Mouse (Mus musculus): ENCODE measurements at regions not wholly inside any gene's neighbourhood (a gene's known extent, or its start where the extent isn't known, plus 50 kb on each side); places are given as distances from the start of the nearest gene placed in this dataset.

DNA sequence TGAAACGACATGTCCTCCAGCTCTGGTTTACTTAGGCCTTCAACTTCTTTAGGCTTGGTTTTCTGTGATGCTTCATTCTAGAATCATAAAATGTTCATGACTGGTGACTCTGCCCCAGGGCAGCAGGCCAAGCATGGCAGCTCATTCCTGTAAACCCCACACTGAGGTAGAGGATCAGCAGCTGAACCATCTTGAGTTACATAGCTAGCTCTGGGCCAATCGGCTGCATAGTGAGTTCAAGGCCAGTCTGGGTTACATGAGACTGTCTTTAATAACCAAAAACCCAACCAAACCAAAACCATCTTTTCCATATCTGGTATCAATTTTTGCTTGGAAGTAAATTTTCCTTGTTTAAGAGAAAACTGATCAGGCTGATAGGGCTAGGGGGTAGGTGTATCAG, 57.8 kb upstream of the Myl10 start:
- in situ Hi-C loops (cut with MboI; ENCODE audit: low sequenced_read_pairs in 2 of 2, unreplicated experiment in 2 of 2), result no loop called here
- TF ChIP-seq CHD2 (IDR thresholded peaks at IDR 0.05; ENCODE audit: low read depth, low read length) (no peak), MAFK (IDR thresholded peaks at IDR 0.05; ENCODE audit: insufficient read depth, low read depth, low read length) (no peak), HCFC1 (IDR thresholded peaks at IDR 0.05; ENCODE audit: borderline replicate concordance, insufficient read depth, low read length) (no peak), ZC3H11A (IDR thresholded peaks at IDR 0.05; ENCODE audit: borderline replicate concordance, low read depth, low read length) (no peak), ZNF384 (IDR thresholded peaks at IDR 0.05; ENCODE audit: low read depth, low read length) (no peak)
- Histone ChIP-seq H3K4me3 (ENCODE audit: insufficient read depth in 1 of 2, low read depth in 1 of 2, low read length in 2 of 2, poor library complexity in 1 of 2, severe bottlenecking in 1 of 2) (no peak overlapping the region), H3K27ac (ENCODE audit: insufficient read depth, low read depth, low read length, poor library complexity, severe bottlenecking) (no peak overlapping the region), H3K36me3 (ENCODE audit: control insufficient read depth, insufficient read depth, low read length, poor library complexity, severe bottlenecking) (no peaks in the 10 kb centered on the region), H3K9me3 (ENCODE audit: control insufficient read depth, insufficient read depth, low read depth, low read length) (no peaks in the 10 kb centered on the region), H3K9ac (ENCODE audit: insufficient read depth, low read depth, low read length, poor library complexity, severe bottlenecking) (no peak overlapping the region), H3K4me1 (ENCODE audit: control insufficient read depth in 2 of 2, insufficient read depth in 2 of 2, low read length in 2 of 2, poor library complexity in 1 of 2) (0 out of 4 replicates have a peak, but pooled peaks cover 0 to 8% of the 10 kb centered on the region in 2 experiments)
- no peak for DNase-seq (ENCODE audit: low read depth, low spot score)

DNA sequence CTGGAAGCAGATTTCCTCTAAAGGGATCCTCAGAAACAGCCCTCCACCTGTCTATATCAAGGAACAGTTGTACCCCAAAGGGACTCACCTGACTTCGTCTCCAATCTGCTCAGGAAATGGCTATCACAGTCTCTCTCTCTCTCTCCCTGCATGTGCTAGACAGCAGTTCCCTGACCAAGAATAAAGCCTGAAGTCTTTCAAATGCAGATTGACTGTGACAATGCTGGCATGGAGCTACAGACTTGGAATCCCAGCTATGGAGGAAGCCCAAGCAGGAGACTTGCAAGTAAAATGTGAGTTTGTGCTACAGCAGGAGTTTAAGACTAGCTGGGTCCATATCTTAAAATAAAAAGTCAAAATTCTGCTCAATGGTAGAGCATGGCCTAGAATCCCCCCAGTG, 56.5 kb upstream of the Myl10 start:
- H3K4me3 ChIP-seq (ENCODE audit: insufficient read depth in 1 of 2, low read depth in 1 of 2, low read length in 2 of 2, poor library complexity in 1 of 2, severe bottlenecking in 1 of 2), result no peak overlapping the region
- TF ChIP-seq MAFK (IDR thresholded peaks at IDR 0.05; ENCODE audit: insufficient read depth, low read depth, low read length), result no peak
- no peak for TF ChIP-seq ZNF384 (IDR thresholded peaks at IDR 0.05; ENCODE audit: low read depth, low read length)
- no peak for TF ChIP-seq CHD2 (IDR thresholded peaks at IDR 0.05; ENCODE audit: low read depth, low read length)
- no peak for TF ChIP-seq HCFC1 (IDR thresholded peaks at IDR 0.05; ENCODE audit: borderline replicate concordance, insufficient read depth, low read length)
- TF ChIP-seq ZC3H11A (IDR thresholded peaks at IDR 0.05; ENCODE audit: borderline replicate concordance, low read depth, low read length), result no peak
- in situ Hi-C loops (cut with MboI; ENCODE audit: low sequenced_read_pairs in 2 of 2, unreplicated experiment in 2 of 2), result no loop called here
- DNase-seq (ENCODE audit: low read depth, low spot score), result no peak
- H3K36me3 ChIP-seq (ENCODE audit: control insufficient read depth, insufficient read depth, low read length, poor library complexity, severe bottlenecking), result no peaks in the 10 kb centered on the region
- no peak overlapping the region for H3K27ac ChIP-seq (ENCODE audit: insufficient read depth, low read depth, low read length, poor library complexity, severe bottlenecking)
- no peaks in the 10 kb centered on the region for H3K9me3 ChIP-seq (ENCODE audit: control insufficient read depth, insufficient read depth, low read depth, low read length)
- no peak overlapping the region for H3K9ac ChIP-seq (ENCODE audit: insufficient read depth, low read depth, low read length, poor library complexity, severe bottlenecking)
- 0 out of 4 replicates have a peak, but pooled peaks cover 0 to 8% of the 10 kb centered on the region in 2 experiments for H3K4me1 ChIP-seq (ENCODE audit: control insufficient read depth in 2 of 2, insufficient read depth in 2 of 2, low read length in 2 of 2, poor library complexity in 1 of 2)

DNA sequence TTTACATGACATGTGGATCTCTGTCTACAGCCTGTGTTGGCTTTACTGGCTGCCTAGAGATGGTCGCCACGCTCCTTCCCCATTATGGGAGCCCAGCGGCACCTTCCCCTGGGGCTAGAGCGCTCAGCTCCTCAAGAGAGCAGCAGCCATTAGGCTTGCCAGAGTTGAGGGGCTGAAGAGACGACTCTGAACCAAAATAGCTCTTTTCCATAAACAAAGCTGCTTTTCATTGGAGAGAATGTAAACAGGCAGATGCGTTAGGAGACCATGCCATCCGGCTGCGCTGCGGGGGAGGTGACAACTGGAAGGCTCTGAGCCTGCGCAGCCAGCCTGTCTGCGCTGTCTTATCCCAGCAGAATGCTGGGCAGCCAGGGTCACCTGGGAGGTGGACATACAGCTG, 55.1 kb upstream of the Myl10 start:
- no peak for DNase-seq (ENCODE audit: low read depth, low spot score)
- Histone ChIP-seq H3K4me3 (ENCODE audit: insufficient read depth in 1 of 2, low read depth in 1 of 2, low read length in 2 of 2, poor library complexity in 1 of 2, severe bottlenecking in 1 of 2) (no peak overlapping the region), H3K4me1 (ENCODE audit: control insufficient read depth in 2 of 2, insufficient read depth in 2 of 2, low read length in 2 of 2, poor library complexity in 1 of 2) (0 out of 4 replicates have a peak, but pooled peaks cover 0 to 8% of the 10 kb centered on the region in 2 experiments), H3K27ac (ENCODE audit: insufficient read depth, low read depth, low read length, poor library complexity, severe bottlenecking) (no peak overlapping the region), H3K9ac (ENCODE audit: insufficient read depth, low read depth, low read length, poor library complexity, severe bottlenecking) (no peak overlapping the region), H3K9me3 (ENCODE audit: control insufficient read depth, insufficient read depth, low read depth, low read length) (no peaks in the 10 kb centered on the region), H3K36me3 (ENCODE audit: control insufficient read depth, insufficient read depth, low read length, poor library complexity, severe bottlenecking) (no peaks in the 10 kb centered on the region)
- in situ Hi-C loops (cut with MboI; ENCODE audit: low sequenced_read_pairs in 2 of 2, unreplicated experiment in 2 of 2), result no loop called here
- no peak for TF ChIP-seq ZNF384 (IDR thresholded peaks at IDR 0.05; ENCODE audit: low read depth, low read length)
- no peak for TF ChIP-seq CHD2 (IDR thresholded peaks at IDR 0.05; ENCODE audit: low read depth, low read length)
- TF ChIP-seq ZC3H11A (IDR thresholded peaks at IDR 0.05; ENCODE audit: borderline replicate concordance, low read depth, low read length), result no peak
- no peak for TF ChIP-seq HCFC1 (IDR thresholded peaks at IDR 0.05; ENCODE audit: borderline replicate concordance, insufficient read depth, low read length)
- no peak for TF ChIP-seq MAFK (IDR thresholded peaks at IDR 0.05; ENCODE audit: insufficient read depth, low read depth, low read length)

DNA sequence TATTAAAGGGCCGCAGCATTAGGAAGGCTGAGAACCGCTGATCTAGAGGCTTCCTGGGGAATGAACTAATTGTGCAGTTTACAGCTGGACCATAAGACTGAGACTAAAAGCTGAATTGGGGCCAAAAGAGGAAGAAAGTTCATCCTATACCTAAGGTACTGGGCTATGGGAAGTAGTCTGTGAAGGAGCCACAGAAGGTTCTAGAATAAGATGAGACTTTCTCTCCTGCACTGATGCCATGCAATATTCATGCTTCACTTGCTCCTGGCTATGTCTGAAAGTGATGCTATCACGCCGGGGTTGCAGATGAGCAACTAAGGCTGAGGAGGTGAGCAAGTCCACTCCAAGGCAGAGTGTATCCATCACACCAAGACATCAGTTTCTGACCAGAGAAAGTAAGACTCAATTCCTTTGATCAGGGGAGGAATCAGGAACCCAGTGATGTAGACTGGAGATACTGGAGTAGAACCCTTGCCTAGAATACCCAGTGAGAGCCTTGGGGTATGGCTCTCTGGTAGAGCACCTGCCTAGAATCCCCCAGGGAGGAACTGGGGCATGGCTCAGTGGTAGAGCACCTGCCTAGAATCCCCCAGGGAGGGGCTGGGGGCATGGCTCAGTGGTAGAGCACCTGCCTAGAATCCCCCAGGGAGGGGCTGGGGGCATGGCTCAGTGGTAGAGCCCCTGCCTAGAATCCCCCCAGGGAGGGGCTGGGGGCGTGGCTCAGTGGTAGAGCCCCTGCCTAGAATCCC, 51.9 kb upstream of the Myl10 start:
- Histone ChIP-seq H3K27ac (ENCODE audit: insufficient read depth, low read depth, low read length, poor library complexity, severe bottlenecking) (no peak overlapping the region), H3K9me3 (ENCODE audit: control insufficient read depth, insufficient read depth, low read depth, low read length) (no peaks in the 10 kb centered on the region), H3K36me3 (ENCODE audit: control insufficient read depth, insufficient read depth, low read length, poor library complexity, severe bottlenecking) (no peaks in the 10 kb centered on the region), H3K4me3 (ENCODE audit: insufficient read depth in 1 of 2, low read depth in 1 of 2, low read length in 2 of 2, poor library complexity in 1 of 2, severe bottlenecking in 1 of 2) (no peak overlapping the region), H3K4me1 (ENCODE audit: control insufficient read depth in 2 of 2, insufficient read depth in 2 of 2, low read length in 2 of 2, poor library complexity in 1 of 2) (0 out of 4 replicates have a peak, but pooled peaks cover 0 to 8% of the 10 kb centered on the region in 2 experiments), H3K9ac (ENCODE audit: insufficient read depth, low read depth, low read length, poor library complexity, severe bottlenecking) (no peak overlapping the region)
- DNase-seq (ENCODE audit: low read depth, low spot score), result no peak
- TF ChIP-seq CHD2 (IDR thresholded peaks at IDR 0.05; ENCODE audit: low read depth, low read length), result no peak
- TF ChIP-seq HCFC1 (IDR thresholded peaks at IDR 0.05; ENCODE audit: borderline replicate concordance, insufficient read depth, low read length), result no peak
- TF ChIP-seq ZNF384 (IDR thresholded peaks at IDR 0.05; ENCODE audit: low read depth, low read length), result no peak
- TF ChIP-seq MAFK (IDR thresholded peaks at IDR 0.05; ENCODE audit: insufficient read depth, low read depth, low read length), result no peak
- no peak for TF ChIP-seq ZC3H11A (IDR thresholded peaks at IDR 0.05; ENCODE audit: borderline replicate concordance, low read depth, low read length)
- in situ Hi-C loops (cut with MboI; ENCODE audit: low sequenced_read_pairs in 2 of 2, unreplicated experiment in 2 of 2), result no loop called here

Measured in ES-E14 (cell line).